Mouse (Mus musculus) lung, adult 2 months (tissue): ENCODE measurements around the gene Itpk1. TPM values are rescaled to one million over a fixed set of nuclear protein-coding genes. Genes with fewer than 3 reads are reported as not detected.

Experiments
- DNase-seq: peaks from one replicate; pipeline ENCODE4 v3.0.0; 2022
- H3K4me1 ChIP-seq: fragments of 200-500 bp; 2 replicates; pipeline ENCODE4 v1.6.1; 2011; ENCODE audit warnings: low read length; ENCODE audit not compliant: control insufficient read depth, insufficient read depth
- H3K4me3 ChIP-seq: fragments of 200-500 bp; replicated peaks from 2 replicates; pipeline ENCODE3; 2011; ENCODE audit warnings: low read depth, mild to moderate bottlenecking, control low read depth, low read length; ENCODE audit errors: extremely low read depth
- CTCF ChIP-seq: fragments of 200-500 bp; IDR thresholded peaks from 2 replicates; pipeline ENCODE4 v1.5.1; 2011; ENCODE audit warnings: mild to moderate bottlenecking, low read length, control low read depth; ENCODE audit not compliant: insufficient read depth
- POLR2A ChIP-seq: fragments of 200-500 bp; IDR thresholded peaks from 2 replicates; pipeline ENCODE4 v1.6.1; 2011; ENCODE audit warnings: low read depth, mild to moderate bottlenecking, control low read depth, low read length, borderline replicate concordance; ENCODE audit errors: extremely low read depth
- whole genome bisulfite sequencing: fragments of 180-500 bp; shearing (Covaris S2); methylation state at CpG from one replicate; pipeline ENCODE4 v1.1.7; 2018; 5-methylcytosine and 5-hydroxymethylcytosine counted together
- polyA plus RNA-seq: library from polyadenylated mRNA; depleted of rRNA; stranded (reverse); fragments of >200 nt; gene quantifications from 2 replicates; pipeline ENCODE4 v1.2.3, GENCODE M21; 2012

The Itpk1 gene
- polyA plus RNA-seq, 1 experiment, result 26.3 TPM

DNA sequence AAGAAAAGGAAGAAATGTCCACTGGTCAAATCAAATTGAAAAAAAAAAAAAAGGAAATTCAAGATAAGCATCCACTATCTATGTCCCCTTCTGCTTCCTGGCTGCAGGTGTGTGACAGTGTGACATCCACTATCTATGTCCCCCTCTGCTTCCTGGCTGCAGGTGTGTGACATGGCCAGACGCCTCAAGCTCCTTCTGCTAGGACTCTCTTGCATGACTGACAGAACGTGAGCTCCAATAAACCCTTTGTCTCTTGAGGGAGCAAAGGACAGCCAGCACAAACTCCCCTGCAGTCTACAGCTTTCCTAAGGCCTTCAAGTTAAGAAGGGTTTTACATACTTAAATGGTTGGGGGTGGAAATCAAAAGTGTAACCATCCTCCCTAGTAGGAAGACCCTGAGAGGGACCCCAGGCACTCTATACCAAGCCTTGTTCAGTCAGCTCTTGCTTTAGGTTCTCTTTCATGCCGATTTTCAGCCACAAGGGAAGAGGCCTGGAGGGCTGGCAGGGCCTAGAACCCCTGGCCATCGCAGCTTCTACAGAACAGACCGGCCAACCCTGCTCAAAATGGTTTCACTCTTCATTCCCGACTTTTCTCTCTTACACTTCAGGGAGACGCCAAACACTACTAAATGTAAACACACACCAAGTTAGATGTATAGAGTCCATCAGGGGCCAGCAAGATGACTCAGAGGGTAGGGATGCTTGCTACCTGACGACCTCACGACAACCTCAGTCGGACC is 10.1 kb upstream of the Itpk1 start:
- no peaks in the 10 kb centered on the region for H3K4me1 ChIP-seq
- TF ChIP-seq CTCF (no peak), POLR2A (no peak)
- H3K4me3 ChIP-seq, result no peak overlapping the region
- DNase-seq, result no peak
- WGBS, result 81% methylated on average over 10 of the region's 10 CpGs

GRCm38 (mm10) chr12:102714116-102714515 is 9.4 kb upstream of the Itpk1 start:
- no peak overlapping the region for H3K4me3 ChIP-seq
- DNase-seq, result no peak
- TF ChIP-seq POLR2A, result no peak
- no peak for TF ChIP-seq CTCF
- WGBS, result 79% methylated on average over 2 of the region's 2 CpGs
- no peaks in the 10 kb centered on the region for H3K4me1 ChIP-seq

DNA sequence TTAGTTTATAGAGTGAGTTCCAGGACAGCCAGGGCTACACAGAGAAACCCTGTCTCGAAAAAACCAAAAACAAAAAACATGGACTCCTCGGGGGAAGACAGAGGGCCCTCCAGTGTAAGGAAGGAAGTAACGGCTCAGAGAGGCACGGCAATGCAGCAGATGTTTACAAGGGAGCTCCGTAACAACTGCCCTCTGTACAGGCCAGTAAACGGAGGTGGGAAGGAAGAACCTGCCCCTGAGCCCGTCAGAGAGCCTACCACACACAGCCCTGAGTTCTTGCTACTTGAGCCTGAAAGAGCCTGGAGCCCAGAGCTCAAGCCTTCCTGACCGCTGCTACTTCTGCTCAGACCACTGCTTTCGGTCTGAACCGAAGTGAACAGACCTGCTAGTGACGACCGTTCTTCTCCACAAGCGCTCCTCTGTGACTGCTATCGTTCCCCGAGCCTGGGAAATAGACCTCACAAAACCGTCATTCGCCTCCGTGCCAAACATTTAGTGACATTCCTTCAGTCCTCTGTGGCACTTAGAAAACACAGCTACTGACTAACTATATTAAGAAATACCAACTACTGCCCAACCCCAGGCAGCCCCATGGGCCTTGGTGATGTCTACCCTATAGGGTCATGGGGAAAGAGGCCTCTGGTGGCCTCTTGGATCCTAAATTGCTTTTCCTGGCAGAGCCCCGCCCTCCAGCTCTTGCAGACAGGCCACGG is 8.6 kb upstream of the Itpk1 start:
- no peak overlapping the region for H3K4me3 ChIP-seq
- H3K4me1 ChIP-seq, result no peaks in the 10 kb centered on the region
- TF ChIP-seq POLR2A, result no peak
- TF ChIP-seq CTCF, result no peak
- no peak for DNase-seq
- 53% methylated on average over 20 of the region's 20 CpGs for WGBS

DNA sequence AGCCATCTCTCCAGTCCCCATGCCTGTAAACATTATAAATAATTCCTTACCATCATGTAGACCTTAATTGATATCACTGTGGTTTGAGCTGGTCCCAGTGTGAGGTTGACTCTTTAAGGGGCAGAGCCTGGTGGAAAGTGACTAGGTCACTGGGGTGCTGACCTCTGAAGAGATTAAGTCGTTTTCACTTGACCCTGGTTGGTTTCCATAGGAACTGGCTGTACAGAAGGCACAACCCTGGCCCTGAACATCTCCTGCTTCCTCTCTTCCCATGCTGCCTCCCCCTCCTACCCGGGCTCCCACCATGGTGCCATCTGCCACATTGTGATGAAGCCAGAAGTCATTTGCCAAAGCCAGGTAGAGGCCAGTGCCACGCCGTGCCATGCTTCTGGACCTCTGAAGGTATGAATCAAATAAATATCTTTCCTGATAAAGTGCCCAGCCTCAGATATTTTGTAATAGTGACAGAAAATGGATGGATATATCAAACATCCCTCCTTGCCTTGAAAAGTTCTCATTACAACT is 6.2 kb upstream of the Itpk1 start:
- TF ChIP-seq CTCF, result no peak
- no peak for TF ChIP-seq POLR2A
- WGBS, result 70% methylated on average over 4 of the region's 4 CpGs
- DNase-seq, result no peak
- no peak overlapping the region for H3K4me3 ChIP-seq
- H3K4me1 ChIP-seq, result no peaks in the 10 kb centered on the region

- TF ChIP-seq CTCF, result no peak
- H3K4me1 ChIP-seq, result 0 out of 2 replicates have a peak, but pooled peaks cover 2% of the 10 kb centered on the region
- H3K4me3 ChIP-seq, result no peak overlapping the region
- DNase-seq, result no peak
- WGBS, result 83% methylated on average over 5 of the region's 5 CpGs
Observed at GRCm38 (mm10) chr12:102709896-102710295, 5.2 kb upstream of the Itpk1 start.

DNA sequence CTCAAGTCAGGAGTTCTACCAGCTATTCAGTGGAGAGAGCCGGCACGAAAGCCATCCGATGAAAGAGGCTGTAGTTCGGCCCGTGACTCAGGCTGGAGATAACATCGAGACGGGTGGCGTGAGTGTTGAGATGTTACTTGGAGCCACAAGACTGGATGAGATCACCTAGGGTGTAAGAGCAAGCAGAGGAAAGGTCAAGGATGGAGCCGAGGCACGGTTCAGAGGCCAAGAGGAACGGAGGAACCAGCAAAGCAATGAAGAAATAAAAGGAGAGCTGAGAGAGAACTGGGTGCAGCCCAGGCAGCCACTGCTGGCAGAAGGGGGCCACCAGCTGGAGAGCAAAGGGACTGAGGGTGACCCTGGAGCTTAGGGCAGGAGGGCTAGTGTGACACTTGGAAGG is 3.5 kb upstream of the Itpk1 start:
- DNase-seq, result no peak
- no peak for TF ChIP-seq POLR2A
- 0 out of 2 replicates have a peak, but pooled peaks have one; percentile 20 for TF ChIP-seq CTCF
- H3K4me1 ChIP-seq, result peaks cover 9% of the 10 kb centered on the region; the same call in 1 of the 2 replicates
- H3K4me3 ChIP-seq, result no peak overlapping the region
- WGBS, result 65% methylated on average over 11 of the region's 11 CpGs

- TF ChIP-seq CTCF, result no peak
- no peak for TF ChIP-seq POLR2A
- DNase-seq, result no peak
- WGBS, result 87% methylated on average over 10 of the region's 10 CpGs
- Histone ChIP-seq H3K4me1 (peaks cover 11% of the 10 kb centered on the region; the same call in 1 of the 2 replicates), H3K4me3 (no peak overlapping the region)
Observed at GRCm38 (mm10) chr12:102706833-102707463, 2.2 kb upstream of the Itpk1 start.

DNA sequence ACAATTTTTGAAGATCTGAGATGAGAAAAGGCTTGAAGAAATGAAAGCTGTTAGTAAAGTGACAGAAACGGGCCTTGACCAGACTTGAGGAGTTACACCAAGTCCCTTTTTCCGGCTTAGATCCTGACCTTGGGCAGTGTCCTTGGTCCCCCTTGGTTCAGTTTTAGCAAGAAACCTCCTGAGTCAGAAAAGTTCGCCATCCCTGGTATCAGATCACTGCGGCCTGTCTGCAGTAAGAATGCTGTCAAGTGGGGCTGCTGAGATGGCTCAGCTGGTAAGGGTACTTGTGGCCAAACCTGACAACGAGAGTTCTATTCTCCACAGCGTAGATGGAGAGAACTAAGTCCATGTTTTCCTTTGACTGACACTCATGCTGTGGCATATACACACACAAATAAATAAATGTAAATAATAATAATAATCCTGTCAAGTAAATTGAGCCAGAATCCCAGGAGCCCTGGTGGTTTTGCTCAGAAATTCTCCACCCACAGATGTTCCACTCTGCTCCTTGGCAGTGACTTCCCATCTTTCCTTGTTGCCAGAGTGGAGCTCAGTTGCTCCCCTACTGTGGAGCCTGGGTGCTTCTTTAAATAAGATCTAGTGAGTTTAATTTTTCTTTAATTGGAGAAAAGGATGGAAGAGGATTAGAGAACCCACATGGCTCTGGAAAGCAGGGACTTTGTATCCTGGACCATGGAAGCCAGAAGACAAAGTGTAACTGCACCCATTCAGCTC is 1.3 kb upstream of the Itpk1 start:
- 58% methylated on average over 6 of the region's 6 CpGs for WGBS
- no peak for DNase-seq
- Histone ChIP-seq H3K4me1 (peaks cover 11% of the 10 kb centered on the region; the same call in 1 of the 2 replicates), H3K4me3 (no peak overlapping the region)
- TF ChIP-seq POLR2A (no peak), CTCF (no peak)
